Mouse (Mus musculus) cortical plate, adult 2 months (tissue): Measurements from ENCODE around the gene Clec2i.
"Not testable (repeated sequence)": the region's sequence is repeated elsewhere in the genome, so short reads cannot be mapped to it uniquely, and the experiment has no call there.

Experiments
- CTCF ChIP-seq: fragments of 200-500 bp; IDR thresholded peaks from 2 replicates; pipeline ENCODE4 v1.5.1; 2011; ENCODE audit warnings: mild to moderate bottlenecking, control low read depth, low read length; ENCODE audit not compliant: insufficient read depth; ENCODE audit errors: extremely low read depth
- POLR2A ChIP-seq: fragments of 200-500 bp; IDR thresholded peaks from 2 replicates; pipeline ENCODE4 v1.6.1; 2011; ENCODE audit warnings: mild to moderate bottlenecking, low read length, control low read depth; ENCODE audit not compliant: insufficient read depth; ENCODE audit errors: extremely low read depth

DNA sequence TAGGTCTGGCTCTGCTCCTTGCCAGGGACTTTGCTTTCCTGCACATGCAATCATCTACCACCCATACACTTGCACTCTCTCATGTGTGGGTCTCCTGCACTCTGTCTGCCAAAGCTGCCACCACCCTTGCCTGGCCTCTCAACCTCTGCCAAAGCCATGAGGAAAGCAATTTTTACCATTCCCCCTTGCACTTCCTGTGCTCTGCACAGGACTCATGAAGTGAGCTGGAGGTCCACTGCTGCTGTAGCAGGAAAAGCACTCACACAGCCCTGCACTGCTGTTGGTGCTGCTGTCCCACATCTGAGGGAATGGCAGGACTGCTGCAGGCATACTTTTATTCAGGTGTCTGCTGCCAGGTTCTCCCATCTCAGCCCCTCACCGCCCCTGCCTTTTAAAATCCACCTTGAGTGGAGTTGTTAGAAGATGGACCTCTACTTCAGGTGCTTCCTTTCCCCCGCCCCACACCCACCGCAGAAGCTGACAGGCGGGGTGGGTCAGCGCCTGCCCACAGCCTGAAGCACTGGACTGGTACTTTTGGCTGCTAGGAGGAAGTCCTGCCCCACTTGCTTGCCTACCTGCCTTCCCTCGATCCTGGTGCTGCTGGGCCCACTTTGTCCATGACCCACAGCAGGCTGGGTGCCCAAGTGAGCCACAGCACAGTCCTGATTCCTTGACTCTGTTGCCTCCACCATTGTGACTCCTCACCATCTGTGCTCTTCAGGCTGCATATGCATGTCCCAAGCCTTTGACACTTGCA is 13.6 kb downstream of the Clec2i start:
- TF ChIP-seq CTCF, POLR2A: not testable (repeated sequence)
